25 mouse cellular contexts compared by ENCODE assay signal in genomic region chr10:81306837-81307682, GRCm38 (mm10). TPM values are rescaled to one million over a fixed set of nuclear protein-coding genes. Genes with fewer than 3 reads are reported as not detected.
DNase-seq lines count a peak whose midpoint lies in the region; ATAC-seq lines count a peak whose summit lies in the region.
"Had no signal": no experiment of that assay in that cellular context is flagged by ENCODE, and none has a peak within 500 bp of the region (broad histone marks: within the 10 kb centered on the region; RNA-seq: fewer than 3 reads in every experiment).

No protein-coding gene starts in this region.

- no peak for ATAC-seq in megakaryocyte, adult 5-6 weeks (ENCODE audit: poor library complexity, severe bottlenecking)
- ATAC-seq: forebrain, embryonic 13.5 days; intestine, embryonic 16.5 days; midbrain, embryonic 15.5 days; Patski had no signal

- intact Hi-C loops in left cerebral cortex, postnatal 36 days (cut with DNase I), result no loop called here
- intact Hi-C loops in left cerebral cortex, postnatal 14 days (cut with DNase I), result no loop called here

- peak; percentile 55 for DNase-seq in cerebellum, adult 9-11 months
- no peak for DNase-seq in cerebellum, adult 9-10 months
- DNase-seq in layer of hippocampus, adult 18-20 months (ENCODE audit: low spot score in 2 of 2), result peak; percentile 37 to 65
- no peak for DNase-seq in layer of hippocampus, adult 9-10 months (ENCODE audit: low spot score)
- DNase-seq in left cerebral cortex, postnatal 36 days (ENCODE audit: low spot score in 2 of 2), result peak; percentile 69 to 79
- DNase-seq in left cerebral cortex, postnatal 14 days (ENCODE audit: low spot score in 2 of 2), result no peak
- DNase-seq in brain, adult 2 months (ENCODE audit: low read depth, low spot score), result peak; percentile 78
- DNase-seq: adrenal gland, postnatal 25 days; cerebellum, adult 18-20 months; cerebellum, postnatal 25 days; gastrocnemius, postnatal 25 days; heart, adult 18-20 months; heart, postnatal 4 days; kidney, adult 8-10 months; liver; lung, adult 2 months; lung, postnatal 10 days had no signal

RNA-seq across cellular contexts. Expression of gene Cactin, which starts 13.8 kb away (rescaled TPM):
- total RNA-seq in layer of hippocampus, adult 18-20 months (2021), result 10 to 100 TPM; 31.1 to 31.2 TPM
- total RNA-seq in left cerebral cortex, postnatal 36 days (2021), result 10 to 100 TPM; 29.7 to 31.7 TPM
- 10 to 100 TPM; 25.1 to 27.2 TPM for total RNA-seq in left cerebral cortex, postnatal 14 days (2021)
- 4.5 and 7.4 TPM in 2 replicates for total RNA-seq in megakaryocyte, adult 5-6 weeks (2015)
- 16.2 and 20.6 TPM in 2 replicates for total RNA-seq in megakaryocyte, adult 5-6 weeks (2017)

RNA-seq across cellular contexts. Expression of gene Pip5k1c, which starts 14.3 kb away (rescaled TPM):
- 100 to 1,000 TPM; 303 to 304 TPM for total RNA-seq in layer of hippocampus, adult 18-20 months (2021)
- 100 to 1,000 TPM; 419 to 450 TPM for total RNA-seq in left cerebral cortex, postnatal 36 days (2021)
- 100 to 1,000 TPM; 391 to 396 TPM for total RNA-seq in left cerebral cortex, postnatal 14 days (2021)
- 28.0 and 31.7 TPM in 2 replicates for total RNA-seq in megakaryocyte, adult 5-6 weeks (2015)
- 40.4 and 46.1 TPM in 2 replicates for total RNA-seq in megakaryocyte, adult 5-6 weeks (2017)

RNA-seq across cellular contexts. Expression of gene Tjp3, which starts 15.7 kb away (rescaled TPM):
- total RNA-seq in layer of hippocampus, adult 18-20 months (2021), result 1 to 10 TPM in 1 of 2 experiments, under 1 TPM in 1; 0.62 to 1.7 TPM
- under 1 TPM in 1 of 2 experiments, not detected in 1; 0.50 TPM for total RNA-seq in left cerebral cortex, postnatal 36 days (2021)
- under 1 TPM; 0.15 to 0.47 TPM for total RNA-seq in left cerebral cortex, postnatal 14 days (2021)
- total RNA-seq in megakaryocyte, adult 5-6 weeks (2015), result 3.4 and 3.7 TPM in 2 replicates
- total RNA-seq in megakaryocyte, adult 5-6 weeks (2017), result 5.0 and 6.5 TPM in 2 replicates
- total RNA-seq: gastrocnemius, adult 18-20 months; gastrocnemius, postnatal 25 days had no signal

RNA-seq across cellular contexts. Expression of gene Tbxa2r, which starts 21.5 kb away (rescaled TPM):
- total RNA-seq in layer of hippocampus, adult 18-20 months (2021), result 1 to 10 TPM in 1 of 2 experiments, under 1 TPM in 1; 0.74 to 1.0 TPM
- under 1 TPM; 0.45 to 0.99 TPM for total RNA-seq in left cerebral cortex, postnatal 36 days (2021)
- total RNA-seq in left cerebral cortex, postnatal 14 days (2021), result 1 to 10 TPM; 1.3 to 1.5 TPM
- 0.34 and 0.85 TPM in 2 replicates for total RNA-seq in megakaryocyte, adult 5-6 weeks (2015)
- 0.07 and 0.28 TPM in 2 replicates for total RNA-seq in megakaryocyte, adult 5-6 weeks (2017)
- total RNA-seq: MEL had no signal

RNA-seq across cellular contexts. Expression of gene Gipc3, which starts 36.0 kb away (rescaled TPM):
- 1 to 10 TPM; 1.8 TPM for total RNA-seq in layer of hippocampus, adult 18-20 months (2021)
- 1 to 10 TPM; 1.4 to 1.8 TPM for total RNA-seq in left cerebral cortex, postnatal 36 days (2021)
- under 1 TPM; 0.51 to 0.97 TPM for total RNA-seq in left cerebral cortex, postnatal 14 days (2021)
- total RNA-seq in megakaryocyte, adult 5-6 weeks (2015), result not detected in 2 replicates
- total RNA-seq in megakaryocyte, adult 5-6 weeks (2017), result not detected in 2 replicates
- total RNA-seq: MEL; neutrophil, adult 5-6 weeks had no signal

Comparison
In these comparisons a context has a peak if more than half of its experiments do, and no peak if none do; other contexts are left out.
1. DNase-seq: peak in cerebellum, adult 9-11 months (single experiment), layer of hippocampus, adult 18-20 months (2 of 2), left cerebral cortex, postnatal 36 days (2 of 2) and brain, adult 2 months (single experiment); none in cerebellum, adult 9-10 months (single experiment), layer of hippocampus, adult 9-10 months (single experiment) and left cerebral cortex, postnatal 14 days (0 of 2).
2. RNA of gene Pip5k1c, which starts 14.3 kb away (total RNA-seq): 419 to 450 TPM in left cerebral cortex, postnatal 36 days, 391 to 396 TPM in left cerebral cortex, postnatal 14 days and 303 to 304 TPM in layer of hippocampus, adult 18-20 months; 28.0 to 46.1 TPM in megakaryocyte, adult 5-6 weeks; every median in the first group is over 4 times any median in the second.